Mouse (Mus musculus) forebrain, embryonic 11.5 days (tissue): ENCODE results near the gene Cox10. TPM values are rescaled to one million over a fixed set of nuclear protein-coding genes. Genes with fewer than 3 reads are reported as not detected.

Source experiments
- ATAC-seq: fragments of 200-750 bp; cut with Nextera tagmentation; replicated peaks from 2 replicates; pipeline ENCODE4 v1.8.0; 2017; ENCODE audit warnings: moderate TSS enrichment; ENCODE audit not compliant: low FRiP score
- DNase-seq: peaks from one replicate; pipeline ENCODE4 v3.0.0-alpha.2; 2017; ENCODE audit warnings: low spot score
- H3K27ac ChIP-seq: fragments of 300-500 bp; sonication (generic); 2 replicates; pipeline ENCODE4 v1.5.1; 2014; ENCODE audit warnings: low read depth, low read length
- H3K27me3 ChIP-seq: fragments of 300-500 bp; sonication (generic); 2 replicates; pipeline ENCODE4 v1.6.1; 2014; ENCODE audit warnings: mild to moderate bottlenecking, low read length, mixed read lengths; ENCODE audit not compliant: control insufficient read depth, insufficient read depth
- H3K36me3 ChIP-seq: fragments of 300-500 bp; sonication (generic); 2 replicates; pipeline ENCODE4 v1.6.1; 2014; ENCODE audit warnings: mild to moderate bottlenecking, low read length, moderate library complexity, mixed read lengths; ENCODE audit not compliant: control insufficient read depth, insufficient read depth
- H3K4me1 ChIP-seq: fragments of 300-500 bp; sonication (generic); replicated peaks from 2 replicates; pipeline ENCODE4 v1.6.1; 2014; ENCODE audit warnings: low read length, mixed read lengths; ENCODE audit not compliant: control insufficient read depth, insufficient read depth
- H3K4me2 ChIP-seq: fragments of 300-500 bp; sonication (generic); 2 replicates; pipeline ENCODE4 v1.6.1; 2014; ENCODE audit warnings: low read depth, mild to moderate bottlenecking, low read length, moderate library complexity, mixed read lengths; ENCODE audit not compliant: severe bottlenecking
- H3K4me3 ChIP-seq: fragments of 300-500 bp; sonication (generic); 2 replicates; pipeline ENCODE4 v1.5.1; 2014; ENCODE audit warnings: low read depth, low read length
- H3K9ac ChIP-seq: fragments of 300-500 bp; sonication (generic); 2 replicates; pipeline ENCODE4 v1.6.1; 2014; ENCODE audit warnings: low read length
- H3K9me3 ChIP-seq: fragments of 300-500 bp; sonication (generic); 2 replicates; pipeline ENCODE4 v1.6.1; 2016; ENCODE audit warnings: low read length, mixed read lengths; ENCODE audit not compliant: control insufficient read depth
- WGBS: fragments of 180-500 bp; shearing (Covaris S2); extraction: QIAGEN DNeasy Blood & Tissue Kit; methylation state at CpG from one replicate; pipeline ENCODE4 v1.1.7; 2014; 5-methylcytosine and 5-hydroxymethylcytosine counted together
- polyA plus RNA-seq: library from polyadenylated mRNA; unstranded; fragments of >200 nt; fragmentation: Nextera tagmentation; extraction: Ambion mirVana; gene quantifications from 2 replicates; pipeline ENCODE4 v1.2.1, GENCODE M21; 2014

The Cox10 gene
- polyA plus RNA-seq, 1 experiment from 2014 or later = 27.9 TPM

DNA sequence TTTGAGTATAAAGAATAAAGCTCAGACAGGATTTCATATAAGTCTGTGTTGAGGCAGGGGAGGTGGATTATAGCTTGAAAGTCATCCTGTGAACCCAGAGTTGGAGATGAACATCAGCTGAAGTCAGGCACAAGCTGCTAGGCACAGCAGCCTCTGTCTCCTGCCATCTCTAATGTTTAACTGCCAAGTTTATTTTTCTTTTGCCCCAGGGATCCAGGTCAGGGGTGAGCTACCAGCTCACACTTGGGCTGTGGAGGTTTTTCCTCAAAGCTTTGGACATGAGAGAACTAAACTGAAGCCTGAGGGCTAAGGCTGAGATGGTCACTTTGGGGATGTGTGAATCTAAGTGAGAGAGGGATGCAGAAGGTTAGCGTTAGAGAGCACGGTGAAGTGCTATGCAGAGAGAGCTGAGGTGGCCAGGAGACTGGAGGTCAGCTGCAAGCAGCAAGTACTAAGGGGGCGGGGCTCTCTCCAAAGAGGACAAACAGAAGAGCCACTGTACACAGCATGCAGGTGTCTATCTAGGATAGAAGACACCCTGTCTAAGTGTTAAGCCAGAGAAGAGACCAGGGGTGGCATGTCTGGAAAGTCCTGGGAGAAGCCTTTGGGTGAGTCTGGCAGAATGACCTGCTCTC lies 91.1 kb downstream of the Cox10 start:
- WGBS = 80% methylated on average over 3 of the region's 3 CpGs
- H3K27me3 ChIP-seq = no peaks in the 10 kb centered on the region

DNA sequence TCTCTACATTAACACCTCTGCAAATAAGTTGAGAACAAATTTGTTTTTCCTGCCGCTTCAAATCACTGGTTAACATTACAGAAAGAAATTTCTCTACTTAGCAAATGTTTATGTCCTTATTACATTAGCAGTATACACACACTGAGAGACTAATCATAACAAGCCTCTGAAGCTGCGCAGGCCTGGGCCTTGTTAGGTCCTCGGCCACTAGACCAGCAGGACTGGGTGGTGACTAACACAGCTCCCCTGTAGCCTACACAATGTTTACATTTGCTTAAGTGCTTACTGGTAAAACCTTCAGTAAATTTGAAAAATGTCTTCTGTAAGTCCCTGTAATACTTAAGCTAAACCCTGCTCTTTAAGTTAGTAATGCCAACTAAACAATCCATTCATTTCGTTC lies 92.6 kb downstream of the Cox10 start:
- H3K27me3 ChIP-seq = no peaks in the 10 kb centered on the region
- DNase-seq (no peak), ATAC-seq (no peak)
- no peak overlapping the region for H3K4me3 ChIP-seq
- no peak overlapping the region for H3K27ac ChIP-seq
- no peaks in the 10 kb centered on the region for H3K36me3 ChIP-seq
- WGBS = 90% methylated on average over 4 of the region's 4 CpGs
- H3K4me2 ChIP-seq = no peak overlapping the region
- H3K9me3 ChIP-seq = no peaks in the 10 kb centered on the region
- H3K9ac ChIP-seq = no peak overlapping the region
- H3K4me1 ChIP-seq = no peaks in the 10 kb centered on the region

More for the DNA sequence above, 91.1 kb downstream of the Cox10 start:
- Histone ChIP-seq H3K4me3 (no peak overlapping the region), H3K9me3 (no peaks in the 10 kb centered on the region), H3K27ac (no peak overlapping the region), H3K36me3 (no peaks in the 10 kb centered on the region), H3K9ac (no peak overlapping the region), H3K4me1 (no peaks in the 10 kb centered on the region), H3K4me2 (no peak overlapping the region)
- DNase-seq (no peak), ATAC-seq (no peak)

DNA sequence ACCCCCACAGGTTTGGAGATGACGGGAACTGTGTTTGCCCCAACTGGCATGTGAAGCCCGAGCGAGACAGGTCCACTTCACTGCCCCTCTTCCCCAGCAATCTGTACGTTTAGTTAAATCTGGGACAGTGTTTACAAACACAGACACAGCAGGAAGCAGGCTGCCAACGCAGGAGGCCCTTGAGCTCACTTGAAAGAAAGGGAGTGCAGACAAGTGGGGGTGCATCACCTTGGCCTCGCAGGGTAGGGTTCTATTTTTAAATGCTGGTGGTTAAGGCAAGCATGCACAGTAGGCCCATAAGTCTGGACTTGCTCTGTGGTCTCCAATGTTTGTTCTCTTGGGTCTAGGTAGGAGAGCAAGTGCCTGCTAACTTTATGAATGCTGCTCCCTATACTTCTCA lies 93.8 kb downstream of the Cox10 start:
- no peaks in the 10 kb centered on the region for H3K9me3 ChIP-seq
- 71% methylated on average over 6 of the region's 6 CpGs for WGBS
- no peak for DNase-seq
- H3K4me2 ChIP-seq = no peak overlapping the region
- no peak overlapping the region for H3K4me3 ChIP-seq
- no peaks in the 10 kb centered on the region for H3K4me1 ChIP-seq
- no peak overlapping the region for H3K9ac ChIP-seq
- H3K27me3 ChIP-seq = no peaks in the 10 kb centered on the region
- ATAC-seq = no peak
- H3K36me3 ChIP-seq = no peaks in the 10 kb centered on the region
- H3K27ac ChIP-seq = no peak overlapping the region

DNA sequence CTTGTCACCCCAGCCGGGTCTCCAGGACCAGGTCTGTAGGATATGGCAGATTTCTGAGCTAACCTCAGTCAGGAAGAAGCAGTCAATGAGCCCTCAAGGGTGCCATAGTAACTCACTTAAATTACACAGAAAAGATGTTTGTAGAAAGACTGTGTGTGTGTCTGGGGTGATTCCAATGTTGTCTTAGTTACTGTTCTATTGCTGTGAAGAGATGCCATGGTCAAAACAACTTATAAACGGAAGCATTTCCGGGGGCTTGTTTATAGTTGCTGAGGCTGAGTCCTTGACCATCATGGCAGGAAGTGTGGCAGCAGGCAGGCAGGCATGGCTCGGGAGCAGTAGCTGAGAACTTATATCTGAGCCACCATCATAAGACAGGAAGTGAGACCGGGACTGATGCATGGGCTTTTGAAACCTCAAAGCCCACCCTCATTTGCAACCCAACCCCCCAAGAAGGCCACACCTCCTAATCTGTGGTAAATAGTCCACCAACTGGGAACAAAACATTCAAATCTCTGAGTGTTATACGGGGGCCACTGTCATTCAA lies 94.6 kb downstream of the Cox10 start:
- Histone ChIP-seq H3K27ac (no peak overlapping the region), H3K27me3 (no peaks in the 10 kb centered on the region), H3K36me3 (no peaks in the 10 kb centered on the region), H3K9me3 (no peaks in the 10 kb centered on the region), H3K4me1 (no peaks in the 10 kb centered on the region), H3K9ac (no peak overlapping the region), H3K4me2 (no peak overlapping the region), H3K4me3 (no peak overlapping the region)
- no peak for ATAC-seq
- WGBS = 83% methylated on average over 6 of the region's 6 CpGs
- no peak for DNase-seq

DNA sequence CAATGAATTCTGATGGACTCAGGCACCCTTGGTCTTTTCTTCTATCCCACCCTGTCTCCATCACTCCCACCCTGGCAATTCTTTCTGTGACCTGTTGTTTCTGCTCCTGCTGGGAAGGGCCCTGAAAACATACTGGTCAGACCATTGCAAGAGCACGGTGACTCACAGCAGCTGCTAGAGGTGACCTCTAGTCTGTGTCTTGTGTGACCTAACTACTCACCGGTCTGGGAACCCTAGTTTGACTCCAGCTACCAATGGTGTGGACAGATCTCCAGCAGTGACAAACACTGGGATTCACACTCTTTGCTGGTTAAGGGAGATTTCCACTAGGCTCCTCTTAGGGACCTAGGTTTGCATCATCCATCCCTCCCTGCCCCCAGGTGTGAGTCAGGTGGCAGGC lies 101.5 kb downstream of the Cox10 start:
- Histone ChIP-seq H3K4me3 (no peak overlapping the region), H3K27me3 (no peaks in the 10 kb centered on the region), H3K36me3 (no peaks in the 10 kb centered on the region; the same call in 1 of the 2 replicates), H3K4me2 (no peak overlapping the region), H3K9ac (no peak overlapping the region), H3K9me3 (no peaks in the 10 kb centered on the region), H3K4me1 (no peaks in the 10 kb centered on the region), H3K27ac (no peak overlapping the region)
- ATAC-seq (no peak), DNase-seq (no peak)
- 80% methylated on average over 2 of the region's 2 CpGs for WGBS

DNA sequence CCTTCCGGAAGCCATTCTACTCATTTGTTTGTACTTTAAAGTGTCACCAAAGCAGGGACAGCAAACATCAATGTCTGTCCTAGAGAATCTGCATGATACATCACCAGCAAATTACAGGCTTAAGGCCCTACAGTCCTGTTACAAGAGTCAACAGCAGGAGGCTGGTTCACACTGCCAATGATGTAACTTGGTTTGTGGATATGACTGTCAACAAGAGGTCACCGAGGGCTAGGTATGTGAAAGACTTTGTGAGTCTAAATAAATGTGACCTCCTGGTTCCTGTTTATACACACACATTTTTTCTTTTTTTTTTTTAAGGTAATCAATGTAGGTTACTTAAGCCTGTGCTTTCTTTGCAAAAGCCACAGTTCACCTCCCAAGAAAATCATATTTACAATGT lies 102.5 kb downstream of the Cox10 start:
- H3K9me3 ChIP-seq = no peaks in the 10 kb centered on the region
- 95% methylated on average over 2 of the region's 2 CpGs for WGBS
- no peak for ATAC-seq
- H3K4me2 ChIP-seq = no peak overlapping the region
- no peak overlapping the region for H3K9ac ChIP-seq
- no peak for DNase-seq
- H3K4me3 ChIP-seq = no peak overlapping the region
- H3K27me3 ChIP-seq = no peaks in the 10 kb centered on the region
- no peaks in the 10 kb centered on the region; the same call in 1 of the 2 replicates for H3K36me3 ChIP-seq
- no peak overlapping the region for H3K27ac ChIP-seq
- H3K4me1 ChIP-seq = no peaks in the 10 kb centered on the region

DNA sequence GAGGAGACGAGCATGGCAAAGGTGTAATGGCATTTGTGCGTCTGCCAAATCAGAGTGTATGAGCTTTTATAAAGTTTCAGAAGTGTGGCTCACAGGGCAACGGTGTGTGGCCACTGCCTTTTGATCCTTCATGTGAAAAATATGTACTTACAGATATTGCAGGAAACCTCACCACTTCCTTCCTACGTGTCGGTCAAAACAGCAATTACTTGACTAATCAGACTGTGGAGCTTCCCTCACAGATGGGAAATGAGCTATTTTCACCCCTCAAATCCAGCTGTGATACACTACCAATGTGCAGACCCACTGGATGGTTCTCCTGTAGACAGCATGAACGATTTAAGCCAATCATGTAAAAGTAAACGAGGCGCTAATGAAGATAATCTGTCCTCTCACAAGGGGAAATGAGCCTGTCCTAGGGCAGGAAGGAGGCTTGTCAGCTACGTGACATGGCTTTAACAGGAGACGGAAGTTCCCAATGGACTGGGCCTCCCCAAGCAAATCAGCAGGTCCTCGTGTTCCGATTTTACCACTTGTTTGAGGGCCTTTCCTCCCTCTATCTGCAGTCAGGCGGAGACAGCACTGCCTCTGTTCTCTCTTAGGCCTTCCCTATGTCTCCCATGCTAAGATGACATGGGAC lies 103.9 kb downstream of the Cox10 start:
- Histone ChIP-seq H3K27ac (no peak overlapping the region), H3K9ac (no peak overlapping the region), H3K27me3 (no peaks in the 10 kb centered on the region), H3K36me3 (no peaks in the 10 kb centered on the region; the same call in 1 of the 2 replicates), H3K4me3 (no peak overlapping the region), H3K9me3 (no peaks in the 10 kb centered on the region), H3K4me1 (no peaks in the 10 kb centered on the region), H3K4me2 (no peak overlapping the region)
- WGBS = 84% methylated on average over 13 of the region's 13 CpGs
- ATAC-seq = no peak
- no peak for DNase-seq

DNA sequence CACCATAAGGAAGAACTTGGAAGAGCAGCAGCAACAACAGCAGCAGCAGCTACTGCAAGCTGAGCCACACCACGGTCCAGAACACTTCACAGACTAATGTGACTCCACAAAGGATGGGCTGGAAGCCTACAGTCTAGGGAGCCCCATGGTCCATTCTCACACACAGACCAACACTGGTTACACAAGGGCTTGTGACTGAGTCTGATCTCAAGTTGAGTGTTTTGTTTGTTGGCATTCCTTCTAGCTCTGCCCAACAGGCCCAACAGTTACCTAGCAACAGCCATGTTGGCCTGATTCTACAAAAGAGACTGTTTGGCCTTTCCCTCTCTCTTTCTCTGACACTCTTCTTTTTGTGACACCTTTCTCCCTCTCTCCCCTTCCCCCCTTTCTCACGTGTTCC lies 105.3 kb downstream of the Cox10 start:
- 64% methylated on average over 2 of the region's 2 CpGs for WGBS
- Histone ChIP-seq H3K27me3 (no peaks in the 10 kb centered on the region), H3K9me3 (no peaks in the 10 kb centered on the region), H3K9ac (no peak overlapping the region), H3K27ac (no peak overlapping the region), H3K36me3 (no peaks in the 10 kb centered on the region; the same call in 1 of the 2 replicates), H3K4me2 (no peak overlapping the region), H3K4me1 (peaks cover 6% of the 10 kb centered on the region; the same call in 1 of the 2 replicates), H3K4me3 (no peak overlapping the region)
- no peak for ATAC-seq
- DNase-seq = no peak
